Comparison of ENCODE assay signal across 20 mouse cellular contexts in the genomic region with DNA sequence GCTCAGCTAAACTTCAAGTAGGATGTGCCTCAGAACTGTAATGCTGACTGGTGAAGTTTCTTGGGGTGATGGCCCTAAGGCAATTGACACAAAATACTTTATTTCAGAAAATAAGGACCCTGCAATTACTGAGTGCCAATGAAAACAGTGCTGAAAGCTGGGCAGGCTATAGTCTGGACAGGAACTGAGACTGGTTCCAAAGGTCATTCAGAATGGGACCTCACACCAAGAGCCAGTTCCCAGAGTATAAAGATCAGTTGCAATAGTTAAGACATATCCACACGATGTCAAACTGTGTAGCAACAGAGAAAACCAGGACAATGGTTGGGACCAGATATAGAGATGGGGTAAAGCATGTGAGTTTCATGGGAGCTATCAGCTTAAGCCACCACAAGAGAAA.
DNase-seq lines count a peak whose midpoint lies in the region; TF ChIP-seq lines count a peak whose summit lies in the region.
"Had no signal": no experiment of that assay in that cellular context is flagged by ENCODE, and none has a peak within 500 bp of the region (broad histone marks: within the 10 kb centered on the region; RNA-seq: fewer than 3 reads in every experiment).

No protein-coding gene starts in this region.

- H3K27ac ChIP-seq in kidney, adult 2 months (ENCODE audit: insufficient read depth, low read depth, low read length), result no peak overlapping the region
- no peak overlapping the region for H3K27ac ChIP-seq in liver, adult 2 months (replicated peaks; ENCODE audit: insufficient read depth, low read depth, low read length)
- H3K27ac ChIP-seq: embryonic facial prominence, embryonic 10.5 days; embryonic facial prominence, embryonic 12.5 days; forebrain, embryonic 13.5 days; forebrain, embryonic 15.5 days had no signal

- no peaks in the 10 kb centered on the region for H3K79me2 ChIP-seq in liver, adult 2 months (ENCODE audit: control insufficient read depth, insufficient read depth, low read length)

- DNase-seq in kidney, adult 2 months, result peak; percentile 63
- no peak for DNase-seq in kidney, adult 18-20 months
- peak; percentile 46 for DNase-seq in kidney, adult 9 months
- no peak for DNase-seq in kidney, postnatal 10 days
- peak; percentile 21 for DNase-seq in liver, adult 2 months (ENCODE audit: extremely low read depth, low read depth, low spot score)
- no peak for DNase-seq in liver
- peak; percentile 20 to 23 for DNase-seq in kidney, postnatal 36 days
- no peak for DNase-seq in heart, postnatal 4 days
- DNase-seq: adrenal gland, adult 8-10 months; adrenal gland, postnatal 14 days; adrenal gland, postnatal 36 days; cerebellum, adult 11-12 months; cerebellum, adult 2 months; cerebellum, adult 9-10 months; cerebellum, postnatal 10 days; cerebellum, postnatal 25 days had no signal

- no peak for TF ChIP-seq POLR2A in kidney, adult 2 months (IDR thresholded peaks at IDR 0.05; ENCODE audit: low read depth, low read length)
- TF ChIP-seq POLR2A in liver, adult 2 months (IDR thresholded peaks at IDR 0.05; ENCODE audit: extremely low read depth, insufficient read depth, low read length), result no peak

- H3K4me1 ChIP-seq in kidney, adult 2 months (ENCODE audit: control insufficient read depth, insufficient read depth, low read length), result 0 out of 2 replicates have a peak, but pooled peaks cover 3% of the 10 kb centered on the region
- no peaks in the 10 kb centered on the region for H3K4me1 ChIP-seq in liver, adult 2 months (ENCODE audit: control insufficient read depth, insufficient read depth, low read length)
- H3K4me1 ChIP-seq: forebrain, embryonic 13.5 days; forebrain, embryonic 15.5 days had no signal

- H3K36me3 ChIP-seq in kidney, adult 2 months (ENCODE audit: control insufficient read depth, insufficient read depth, low read length), result no peaks in the 10 kb centered on the region
- H3K36me3 ChIP-seq in liver, adult 2 months (ENCODE audit: control insufficient read depth, insufficient read depth, low read length), result no peaks in the 10 kb centered on the region
- H3K36me3 ChIP-seq: embryonic facial prominence, embryonic 10.5 days; embryonic facial prominence, embryonic 12.5 days; forebrain, embryonic 15.5 days had no signal

- no peaks in the 10 kb centered on the region for H3K27me3 ChIP-seq in kidney, adult 2 months (replicated peaks; ENCODE audit: control insufficient read depth, insufficient read depth, low read length)
- no peaks in the 10 kb centered on the region for H3K27me3 ChIP-seq in liver, adult 2 months (ENCODE audit: control insufficient read depth, insufficient read depth, low read length)
- H3K27me3 ChIP-seq: embryonic facial prominence, embryonic 12.5 days; forebrain, embryonic 13.5 days; forebrain, embryonic 15.5 days had no signal

- 33% methylated on average over 1 of the region's 1 CpGs for WGBS in kidney, adult 2 months
- 14% methylated on average over 1 of the region's 1 CpGs for WGBS in liver, adult 2 months

- no peak overlapping the region for H3K9ac ChIP-seq in liver, adult 2 months (ENCODE audit: low read depth, low read length)
- H3K9ac ChIP-seq: embryonic facial prominence, embryonic 12.5 days; forebrain, embryonic 13.5 days; forebrain, embryonic 15.5 days had no signal

- H3K4me3 ChIP-seq in kidney, adult 2 months (ENCODE audit: insufficient read depth, low read depth, low read length), result no peak overlapping the region
- H3K4me3 ChIP-seq in liver, adult 2 months (ENCODE audit: insufficient read depth, low read depth, low read length), result no peak overlapping the region
- H3K4me3 ChIP-seq: embryonic facial prominence, embryonic 10.5 days; embryonic facial prominence, embryonic 12.5 days; forebrain, embryonic 13.5 days; forebrain, embryonic 15.5 days had no signal

- TF ChIP-seq CTCF in kidney, adult 2 months (conservative IDR thresholded peaks at IDR 0.05; ENCODE audit: insufficient read depth, insufficient read length, low read depth, low read length), result no peak
- no peak for TF ChIP-seq CTCF in liver, adult 2 months (IDR thresholded peaks at IDR 0.05; ENCODE audit: low read depth, low read length)

Comparison
In these comparisons a context has a peak if more than half of its experiments do, and no peak if none do; other contexts are left out.
1. DNase-seq: peak in kidney, adult 2 months (single experiment), kidney, adult 9 months (single experiment), liver, adult 2 months (single experiment) and kidney, postnatal 36 days (2 of 2); none in kidney, adult 18-20 months (single experiment), kidney, postnatal 10 days (single experiment), liver (single experiment) and heart, postnatal 4 days (single experiment).